Mouse (Mus musculus) lung, embryonic 14.5 days (tissue): ENCODE measurements around the gene Lrch3. TPM values are rescaled to one million over a fixed set of nuclear protein-coding genes. Genes with fewer than 3 reads are reported as not detected.
"Not testable (repeated sequence)": the region's sequence is repeated elsewhere in the genome, so short reads cannot be mapped to it uniquely, and the experiment has no call there.

Experiments
- ATAC-seq: fragments of 200-750 bp; cut with Nextera tagmentation; 2 replicates; pipeline ENCODE4 v1.8.0; 2017; ENCODE audit warnings: mild to moderate bottlenecking, moderate TSS enrichment, moderate library complexity; ENCODE audit not compliant: insufficient read depth
- DNase-seq: peaks from one replicate; pipeline ENCODE4 v3.0.0-alpha.2; 2015
- H3K27ac ChIP-seq: fragments of 300-500 bp; sonication (generic); 2 replicates; pipeline ENCODE4 v1.5.1; 2014; ENCODE audit warnings: low read depth, mild to moderate bottlenecking, moderate library complexity
- H3K27me3 ChIP-seq: fragments of 300-500 bp; sonication (generic); 2 replicates; pipeline ENCODE4 v1.6.1; 2014; ENCODE audit warnings: low read length, control low read depth; ENCODE audit not compliant: insufficient read depth
- H3K36me3 ChIP-seq: fragments of 300-500 bp; sonication (generic); 2 replicates; pipeline ENCODE4 v1.6.1; 2014; ENCODE audit warnings: control low read depth; ENCODE audit not compliant: insufficient read depth
- H3K4me1 ChIP-seq: fragments of 300-500 bp; sonication (generic); 2 replicates; pipeline ENCODE4 v1.6.1; 2014; ENCODE audit warnings: antibody characterized with exemption, control low read depth; ENCODE audit not compliant: insufficient read depth
- H3K4me2 ChIP-seq: fragments of 300-500 bp; sonication (generic); 2 replicates; pipeline ENCODE4 v1.6.1; 2014; ENCODE audit warnings: mild to moderate bottlenecking
- H3K4me3 ChIP-seq: fragments of 300-500 bp; sonication (generic); 2 replicates; pipeline ENCODE4 v1.5.1; 2014; ENCODE audit warnings: low read depth, low read length
- H3K9ac ChIP-seq: fragments of 300-500 bp; sonication (generic); 2 replicates; pipeline ENCODE4 v1.6.1; 2014
- H3K9me3 ChIP-seq: fragments of 300-500 bp; sonication (generic); 2 replicates; pipeline ENCODE4 v1.6.1; 2016; ENCODE audit warnings: low read depth, low read length, control low read depth
- CTCF ChIP-seq: IDR thresholded peaks from 2 replicates; pipeline ENCODE4 v1.5.1; 2016; ENCODE audit warnings: antibody characterized with exemption, low read depth
- WGBS: fragments of 180-500 bp; shearing (Covaris S2); extraction: QIAGEN DNeasy Blood & Tissue Kit; methylation state at CpG from one replicate; pipeline ENCODE4 v1.1.7; 2014; 5-methylcytosine and 5-hydroxymethylcytosine counted together
- polyA plus RNA-seq: library from polyadenylated mRNA; unstranded; fragments of >200 nt; fragmentation: Nextera tagmentation; extraction: Ambion mirVana; gene quantifications from 2 replicates; pipeline ENCODE4 v1.2.1, GENCODE M21; 2014

Lrch3 gene
- polyA plus RNA-seq, 1 experiment from 2014 or later, result 26.9 TPM

DNA sequence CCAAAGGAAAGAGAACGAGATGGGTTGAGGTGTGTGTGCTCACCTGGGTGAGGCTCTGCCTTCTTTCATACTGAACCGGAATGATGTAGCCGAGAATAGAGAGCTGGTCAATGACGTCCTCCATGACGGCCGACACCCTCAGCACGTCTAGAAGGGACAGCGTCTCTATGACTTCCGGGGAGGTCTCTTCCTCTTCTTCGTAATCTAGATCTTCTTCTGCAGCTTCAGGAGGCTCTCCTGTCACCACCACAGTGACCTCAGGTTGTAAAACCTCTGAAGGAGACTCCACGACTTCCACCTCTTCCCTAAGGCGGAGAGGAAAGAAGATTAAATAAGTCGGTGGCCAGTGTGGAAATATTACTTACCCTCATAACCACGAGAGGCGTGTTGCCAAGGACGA lies 135.9 kb downstream of the Lrch3 start:
- TF ChIP-seq CTCF, result no peak
- no peak for ATAC-seq
- Histone ChIP-seq H3K9me3 (no peaks in the 10 kb centered on the region), H3K36me3 (no peaks in the 10 kb centered on the region), H3K9ac (no peak overlapping the region), H3K27me3 (no peaks in the 10 kb centered on the region), H3K27ac (no peak overlapping the region), H3K4me2 (no peak overlapping the region), H3K4me1 (no peaks in the 10 kb centered on the region), H3K4me3 (no peak overlapping the region)
- WGBS, result 89% methylated on average over 16 of the region's 16 CpGs
- DNase-seq, result no peak

DNA sequence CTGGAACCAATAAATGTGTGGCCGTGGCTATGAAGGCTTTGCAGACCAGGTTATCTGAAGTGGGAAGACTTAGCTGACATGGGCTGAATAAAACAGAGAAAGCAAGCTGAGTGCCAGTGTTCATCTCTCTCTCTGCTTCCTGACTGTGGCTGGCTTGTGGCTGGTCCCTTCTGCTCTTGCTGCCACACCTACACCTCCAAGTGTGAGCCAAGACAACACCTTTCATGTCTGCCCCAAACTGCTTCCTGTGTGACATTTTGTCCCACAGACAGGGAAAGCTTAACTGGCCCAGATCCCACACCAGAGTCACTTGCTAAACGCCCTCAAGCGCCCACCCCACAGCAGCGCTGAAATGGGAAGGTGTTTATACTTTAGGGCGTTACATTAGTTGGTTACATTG lies 139.2 kb downstream of the Lrch3 start:
- Histone ChIP-seq H3K9me3 (no peaks in the 10 kb centered on the region), H3K4me1 (no peaks in the 10 kb centered on the region), H3K4me3 (no peak overlapping the region), H3K27me3 (no peaks in the 10 kb centered on the region), H3K36me3 (peaks cover 5% of the 10 kb centered on the region), H3K9ac (no peak overlapping the region), H3K27ac (no peak overlapping the region), H3K4me2 (no peak overlapping the region)
- 62% methylated on average over 5 of the region's 5 CpGs for WGBS
- no peak for TF ChIP-seq CTCF
- no peak for DNase-seq
- no peak for ATAC-seq

DNA sequence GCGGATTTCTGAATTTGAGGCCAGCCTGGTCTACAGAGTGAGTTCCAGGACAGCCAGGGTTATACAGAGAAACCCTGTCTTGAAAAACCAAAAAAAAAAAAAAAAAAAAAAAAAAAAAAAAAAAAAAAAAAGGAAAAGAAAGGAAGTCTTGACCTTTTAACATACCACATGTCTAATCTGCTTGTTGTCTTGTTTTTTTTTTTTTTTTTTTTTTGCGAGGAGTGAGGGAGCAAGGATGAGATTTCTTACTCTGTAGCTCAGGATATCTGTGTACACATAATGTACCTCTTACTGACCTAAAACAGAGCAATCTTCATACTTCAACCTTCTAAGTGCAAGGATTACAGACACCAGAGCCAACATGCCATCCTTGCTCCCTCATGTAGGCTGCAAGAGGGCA lies 141.0 kb downstream of the Lrch3 start:
- H3K4me3 ChIP-seq, ATAC-seq, DNase-seq, H3K9me3 ChIP-seq, H3K4me2 ChIP-seq, H3K27ac ChIP-seq, H3K9ac ChIP-seq, H3K4me1 ChIP-seq, H3K27me3 ChIP-seq: not testable (repeated sequence)
- WGBS, result 86% methylated on average over 2 of the region's 2 CpGs
- H3K36me3 ChIP-seq, result peaks cover 23% of the 10 kb centered on the region

DNA sequence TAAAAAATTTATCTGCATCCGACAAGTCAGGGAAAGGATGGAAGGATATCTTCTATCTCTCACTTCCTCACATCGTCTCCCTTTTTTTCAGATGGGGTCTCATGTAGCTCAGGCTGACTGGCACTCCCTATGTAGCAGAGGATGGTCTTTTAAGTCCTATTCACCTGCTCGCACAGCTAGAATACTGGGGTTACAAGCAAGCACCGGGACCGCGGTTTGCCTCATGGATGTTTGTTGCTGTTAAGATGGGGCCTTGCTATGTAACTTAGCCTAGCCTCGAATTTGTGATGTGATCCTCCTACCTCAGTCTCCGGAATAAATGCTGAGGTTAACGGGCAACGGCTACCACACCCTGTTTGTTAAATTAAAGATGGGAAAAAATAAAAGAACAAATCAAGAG lies 141.8 kb downstream of the Lrch3 start:
- no peaks in the 10 kb centered on the region for H3K4me1 ChIP-seq
- no peak for DNase-seq
- no peak overlapping the region for H3K27ac ChIP-seq
- no peak overlapping the region for H3K9ac ChIP-seq
- 18% methylated on average over 10 of the region's 10 CpGs for WGBS
- H3K4me2 ChIP-seq, result peak overlapping the region; percentile 71
- peaks cover 30% of the 10 kb centered on the region for H3K36me3 ChIP-seq
- H3K27me3 ChIP-seq, result no peaks in the 10 kb centered on the region
- ATAC-seq, result peak; percentile 23; the same call in 1 of the 2 replicates
- peak overlapping the region; percentile 82 for H3K4me3 ChIP-seq
- H3K9me3 ChIP-seq, result no peaks in the 10 kb centered on the region
- no peak for TF ChIP-seq CTCF

DNA sequence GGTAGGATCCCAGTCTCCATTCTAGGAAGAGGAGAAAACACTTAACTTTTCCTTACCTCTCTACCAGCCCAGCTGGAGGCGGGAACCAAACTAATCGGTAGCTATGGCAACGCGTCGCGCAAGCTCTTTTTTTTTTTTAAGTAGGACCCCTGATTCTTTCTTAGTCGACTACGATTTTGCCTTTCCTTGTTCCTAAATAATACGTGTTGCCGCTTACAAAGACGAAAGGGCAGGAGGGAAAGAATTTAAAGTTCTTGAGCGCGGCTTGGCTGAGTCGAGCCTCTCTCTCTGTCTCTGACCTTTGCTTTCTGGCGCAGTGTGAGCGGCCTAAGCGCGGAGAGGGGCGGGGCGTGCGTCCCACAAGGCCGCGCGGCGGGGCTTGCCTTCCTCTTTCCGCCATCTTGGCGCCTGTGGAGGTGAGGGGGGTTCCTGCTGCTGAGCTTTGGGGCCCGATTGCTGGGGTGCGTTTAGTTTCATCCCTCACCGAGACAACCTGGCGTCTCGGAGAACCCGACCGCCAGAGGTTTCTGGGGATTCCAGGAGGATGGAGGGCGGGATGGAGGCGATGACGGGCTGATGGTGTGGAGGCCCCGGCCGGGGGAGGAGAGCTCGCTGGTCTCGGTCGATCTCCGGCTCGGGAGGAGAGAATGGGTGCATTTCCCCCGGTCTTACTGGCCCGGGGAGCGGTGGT lies 142.3 kb downstream of the Lrch3 start, which contains the start of the genes Iqcg and Rpl35a:
TSS of gene Iqcg (minus strand) at position 124 of the 691 bp plus-strand sequence.
TSS of gene Rpl35a (plus strand) at position 359 of the 691 bp plus-strand sequence.
- DNase-seq (peak; percentile 95), ATAC-seq (peak; percentile 93)
- TF ChIP-seq CTCF, result no peak
- WGBS, result under 1% methylated on average over 47 of the region's 47 CpGs
- Histone ChIP-seq H3K27ac (peak within 1 kb of the TSS; percentile 85), H3K9me3 (no peaks in the 10 kb centered on the region), H3K4me3 (peak within 1 kb of the TSS; percentile 82), H3K27me3 (no peaks in the 10 kb centered on the region), H3K4me2 (peak within 1 kb of the TSS; percentile 71), H3K36me3 (peaks cover 35% of the 10 kb centered on the region), H3K4me1 (no peaks in the 10 kb centered on the region), H3K9ac (peak within 1 kb of the TSS; percentile 93)

DNA sequence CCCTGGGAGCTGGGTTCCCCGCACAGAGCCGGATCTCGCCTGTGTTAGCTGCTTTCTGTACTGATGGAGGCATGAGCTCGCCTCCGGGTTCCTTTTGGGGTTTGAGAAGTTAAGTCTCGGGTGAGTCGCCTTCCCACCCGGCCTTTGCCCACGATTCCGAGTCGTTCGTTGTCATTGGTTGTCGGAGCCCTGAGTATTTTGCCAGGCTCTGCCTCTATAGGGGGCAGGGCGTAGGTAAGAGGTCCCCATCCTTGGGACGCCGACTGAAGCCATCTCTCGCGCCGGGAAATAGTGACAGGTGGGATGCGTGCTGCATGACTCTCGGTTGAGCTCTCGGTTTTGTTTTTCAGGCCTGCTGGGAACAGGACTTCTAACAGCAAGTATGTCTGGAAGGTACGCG lies 142.9 kb downstream of the Lrch3 start:
- H3K27ac ChIP-seq, result peak overlapping the region; percentile 85
- peak overlapping the region; percentile 93 for H3K9ac ChIP-seq
- TF ChIP-seq CTCF, result no peak
- no peaks in the 10 kb centered on the region for H3K4me1 ChIP-seq
- no peaks in the 10 kb centered on the region for H3K9me3 ChIP-seq
- DNase-seq (peak; percentile 47), ATAC-seq (no peak)
- peak overlapping the region; percentile 58 for H3K4me2 ChIP-seq
- H3K36me3 ChIP-seq, result peaks cover 35% of the 10 kb centered on the region
- no peaks in the 10 kb centered on the region for H3K27me3 ChIP-seq
- under 1% methylated on average over 24 of the region's 24 CpGs for WGBS
- H3K4me3 ChIP-seq, result peak overlapping the region; percentile 82

DNA sequence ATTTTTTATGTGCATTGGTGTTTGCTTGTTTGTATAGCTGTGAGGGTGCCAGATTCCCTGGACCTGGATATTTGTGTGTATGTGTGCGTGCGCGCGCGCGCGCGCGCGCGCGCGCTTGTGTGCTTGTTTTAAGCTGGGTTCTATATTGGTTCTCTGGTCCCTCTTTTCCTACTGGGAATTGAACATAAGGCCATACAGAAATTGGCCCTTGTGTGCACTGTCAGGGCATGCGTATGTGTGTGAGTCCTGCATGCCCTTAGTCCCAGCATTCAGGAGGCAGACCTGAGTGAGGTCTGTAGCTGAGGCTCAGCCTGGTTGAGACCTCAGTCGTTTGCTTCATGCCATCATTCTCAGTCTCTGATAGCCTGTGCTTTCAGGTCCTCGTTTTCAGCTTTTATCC lies 144.1 kb downstream of the Lrch3 start:
- peak overlapping the region; percentile 93; the same call in 1 of the 2 replicates for H3K9ac ChIP-seq

DNA sequence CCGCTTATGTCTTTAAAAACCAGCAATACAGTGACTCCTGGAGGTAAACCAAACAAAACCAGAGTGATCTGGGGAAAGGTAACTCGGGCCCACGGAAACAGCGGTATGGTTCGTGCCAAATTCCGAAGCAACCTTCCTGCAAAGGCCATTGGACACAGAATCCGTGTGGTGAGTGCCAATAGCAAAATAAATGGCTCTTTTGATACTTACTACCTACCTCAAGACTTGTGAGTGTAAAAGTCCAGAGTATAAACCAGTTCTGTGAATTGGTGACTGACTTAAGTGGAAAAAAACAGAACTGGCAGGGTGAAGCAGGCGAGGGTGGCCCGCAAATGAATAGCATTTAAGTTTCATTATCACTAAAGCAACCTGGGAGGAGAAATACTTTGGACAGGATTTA lies 144.8 kb downstream of the Lrch3 start:
- peaks cover 35% of the 10 kb centered on the region for H3K36me3 ChIP-seq
- not testable (repeated sequence) for H3K9ac ChIP-seq, H3K9me3 ChIP-seq, H3K4me1 ChIP-seq, ATAC-seq, DNase-seq, H3K27me3 ChIP-seq, H3K27ac ChIP-seq
- 79% methylated on average over 9 of the region's 9 CpGs for WGBS
- peak overlapping the region; percentile 82; the same call in 1 of the 2 replicates for H3K4me3 ChIP-seq
- H3K4me2 ChIP-seq, result peak overlapping the region; percentile 58

More for the DNA sequence above, 144.1 kb downstream of the Lrch3 start:
- no peak for TF ChIP-seq CTCF
- no peaks in the 10 kb centered on the region for H3K9me3 ChIP-seq
- H3K27me3 ChIP-seq, result no peaks in the 10 kb centered on the region
- H3K4me3 ChIP-seq, result peak overlapping the region; percentile 82
- peak overlapping the region; percentile 58 for H3K4me2 ChIP-seq
- H3K36me3 ChIP-seq, result peaks cover 35% of the 10 kb centered on the region
- DNase-seq (no peak), ATAC-seq (no peak)
- no peak overlapping the region for H3K27ac ChIP-seq
- 91% methylated on average over 16 of the region's 16 CpGs for WGBS
- peaks cover under 1% of the 10 kb centered on the region; the same call in 1 of the 2 replicates for H3K4me1 ChIP-seq
